Mouse (Mus musculus): ENCODE measurements around the gene Plgrkt. TPM values are rescaled to one million over a fixed set of nuclear protein-coding genes. Genes with fewer than 3 reads are reported as not detected.

Gene Plgrkt
- polyA plus RNA-seq, 1 experiment from 2014 or later: 147 TPM

DNA sequence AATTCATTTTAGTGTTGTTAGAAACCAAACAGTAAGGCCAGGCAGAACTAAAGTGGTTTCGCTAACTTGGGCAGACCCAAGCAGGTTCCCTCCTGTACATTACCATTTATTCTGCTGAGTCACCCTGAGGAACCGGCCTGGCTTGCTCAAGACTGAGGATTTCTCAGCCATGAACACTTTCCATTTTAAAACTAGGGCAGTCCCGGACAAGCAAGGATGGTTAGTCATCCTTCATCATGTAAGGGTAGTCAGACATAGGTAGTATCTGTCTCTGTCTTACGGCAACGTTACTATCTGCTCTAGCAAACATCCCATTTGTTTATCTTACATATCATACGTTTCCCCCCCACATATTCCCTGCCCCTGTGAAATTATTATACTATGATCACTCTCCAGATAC lies 17.8 kb upstream of the Plgrkt start:
- Histone ChIP-seq H3K4me3 (ENCODE audit: low read depth, low read length) (no peak overlapping the region), H3K4me1 (replicated peaks; ENCODE audit: control insufficient read depth, insufficient read depth, low read length) (no peaks in the 10 kb centered on the region), H3K27ac (ENCODE audit: low read depth, low read length) (no peak overlapping the region), H3K36me3 (ENCODE audit: control insufficient read depth, insufficient read depth) (no peaks in the 10 kb centered on the region), H3K9me3 (ENCODE audit: control insufficient read depth) (no peaks in the 10 kb centered on the region), H3K27me3 (replicated peaks; ENCODE audit: control insufficient read depth, insufficient read depth, low read length) (no peaks in the 10 kb centered on the region), H3K9ac (ENCODE audit: low read depth, low read length) (no peak overlapping the region), H3K4me2 (replicated peaks; ENCODE audit: low read depth) (no peak overlapping the region)
- 66% methylated on average over 6 of the region's 6 CpGs for WGBS
- no peak for TF ChIP-seq CTCF (IDR thresholded peaks at IDR 0.05; ENCODE audit: low read depth)
- ATAC-seq: no peak

DNA sequence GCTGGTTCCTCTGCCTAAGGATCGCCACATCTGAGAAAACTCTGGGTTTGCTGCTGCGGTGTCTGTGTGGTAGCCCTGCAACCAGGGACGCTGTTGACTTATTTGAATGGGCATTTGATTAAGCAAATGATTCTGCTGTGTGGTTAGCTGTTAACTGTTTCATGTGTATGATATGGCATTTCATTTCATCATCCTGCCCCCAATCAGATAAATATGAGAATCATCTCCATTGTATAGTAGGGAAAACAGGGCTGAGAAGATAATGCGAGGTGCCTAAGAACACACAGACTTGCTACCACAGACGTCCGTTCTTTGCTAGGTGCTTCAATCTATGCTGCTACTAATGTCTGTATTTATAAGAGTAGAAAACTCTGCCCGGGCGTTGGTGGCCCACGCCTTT lies 17.2 kb upstream of the Plgrkt start:
- Histone ChIP-seq H3K9me3 (ENCODE audit: control insufficient read depth) (no peaks in the 10 kb centered on the region), H3K4me1 (replicated peaks; ENCODE audit: control insufficient read depth, insufficient read depth, low read length) (no peaks in the 10 kb centered on the region), H3K4me3 (ENCODE audit: low read depth, low read length) (no peak overlapping the region), H3K27me3 (replicated peaks; ENCODE audit: control insufficient read depth, insufficient read depth, low read length) (no peaks in the 10 kb centered on the region), H3K4me2 (replicated peaks; ENCODE audit: low read depth) (no peak overlapping the region), H3K36me3 (ENCODE audit: control insufficient read depth, insufficient read depth) (no peaks in the 10 kb centered on the region), H3K27ac (ENCODE audit: low read depth, low read length) (no peak overlapping the region), H3K9ac (ENCODE audit: low read depth, low read length) (no peak overlapping the region)
- 85% methylated on average over 9 of the region's 9 CpGs for WGBS
- no peak for ATAC-seq
- TF ChIP-seq CTCF (IDR thresholded peaks at IDR 0.05; ENCODE audit: low read depth): no peak

DNA sequence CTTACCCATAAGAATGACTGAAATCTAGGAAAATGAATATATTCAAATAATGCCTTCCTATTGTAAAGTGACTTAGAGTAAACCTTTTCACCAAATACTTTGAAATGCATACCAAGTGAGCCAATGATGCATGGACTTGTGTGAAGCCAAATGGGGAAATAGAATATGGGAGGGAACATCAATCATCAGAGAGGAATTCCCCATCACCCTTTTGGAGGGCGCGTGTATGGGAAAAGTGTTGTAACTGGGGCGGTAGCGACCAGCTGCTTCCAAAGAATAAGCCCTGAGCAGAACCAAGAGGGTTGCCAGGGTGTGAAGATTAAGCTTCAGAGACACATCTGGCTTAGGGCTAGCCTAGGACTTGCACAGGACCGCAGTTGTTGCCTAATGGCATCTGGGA lies 16.2 kb upstream of the Plgrkt start:
- Histone ChIP-seq H3K9ac (ENCODE audit: low read depth, low read length) (no peak overlapping the region), H3K4me1 (replicated peaks; ENCODE audit: control insufficient read depth, insufficient read depth, low read length) (no peaks in the 10 kb centered on the region), H3K27me3 (replicated peaks; ENCODE audit: control insufficient read depth, insufficient read depth, low read length) (no peaks in the 10 kb centered on the region), H3K27ac (ENCODE audit: low read depth, low read length) (no peak overlapping the region), H3K9me3 (ENCODE audit: control insufficient read depth) (no peaks in the 10 kb centered on the region), H3K4me2 (replicated peaks; ENCODE audit: low read depth) (no peak overlapping the region), H3K4me3 (ENCODE audit: low read depth, low read length) (no peak overlapping the region), H3K36me3 (ENCODE audit: control insufficient read depth, insufficient read depth) (no peaks in the 10 kb centered on the region)
- ATAC-seq: no peak
- TF ChIP-seq CTCF (IDR thresholded peaks at IDR 0.05; ENCODE audit: low read depth): no peak
- WGBS: 90% methylated on average over 5 of the region's 5 CpGs

DNA sequence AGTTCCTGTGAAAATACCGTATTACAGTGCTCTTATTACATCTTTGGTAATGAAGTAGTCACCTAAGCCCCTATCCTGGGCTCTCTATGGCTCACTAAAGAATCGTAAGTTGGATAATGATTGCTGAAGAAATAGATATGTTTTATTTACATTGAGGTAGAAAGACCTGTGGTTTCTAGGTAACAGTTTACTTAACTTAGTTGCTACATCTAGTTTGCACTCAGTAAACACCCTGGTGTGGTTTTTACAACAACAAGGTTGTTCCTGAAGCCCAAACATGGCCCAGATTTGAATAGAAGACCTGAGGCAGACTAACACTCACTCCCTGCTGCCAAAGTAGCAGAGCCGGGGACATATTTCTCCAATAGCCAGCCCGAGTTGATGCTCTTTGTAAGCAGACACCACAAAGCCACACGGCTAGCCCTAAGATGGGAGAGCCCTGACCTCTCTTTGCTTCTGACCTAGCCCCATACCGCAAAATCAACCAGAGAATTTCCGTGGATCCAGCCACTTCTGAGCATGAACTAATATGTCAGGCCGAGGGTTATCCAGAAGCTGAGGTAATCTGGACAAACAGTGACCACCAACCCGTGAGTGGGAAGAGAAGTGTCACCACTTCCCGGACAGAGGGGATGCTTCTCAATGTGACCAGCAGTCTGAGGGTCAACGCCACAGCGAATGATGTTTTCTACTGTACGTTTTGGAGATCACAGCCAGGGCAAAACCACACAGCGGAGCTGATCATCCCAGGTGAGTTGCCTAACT lies 12.8 kb upstream of the Plgrkt start:
- H3K27ac ChIP-seq (ENCODE audit: low read depth, low read length): no peak overlapping the region
- no peaks in the 10 kb centered on the region for H3K27me3 ChIP-seq (replicated peaks; ENCODE audit: control insufficient read depth, insufficient read depth, low read length)
- ATAC-seq: no peak
- no peaks in the 10 kb centered on the region for H3K4me1 ChIP-seq (replicated peaks; ENCODE audit: control insufficient read depth, insufficient read depth, low read length)
- no peaks in the 10 kb centered on the region for H3K9me3 ChIP-seq (ENCODE audit: control insufficient read depth)
- 75% methylated on average over 14 of the region's 14 CpGs for WGBS
- H3K4me2 ChIP-seq (replicated peaks; ENCODE audit: low read depth): no peak overlapping the region
- H3K9ac ChIP-seq (ENCODE audit: low read depth, low read length): no peak overlapping the region
- no peak overlapping the region for H3K4me3 ChIP-seq (ENCODE audit: low read depth, low read length)
- TF ChIP-seq CTCF (IDR thresholded peaks at IDR 0.05; ENCODE audit: low read depth): no peak
- 0 out of 2 replicates have a peak, but pooled peaks cover under 1% of the 10 kb centered on the region for H3K36me3 ChIP-seq (ENCODE audit: control insufficient read depth, insufficient read depth)

DNA sequence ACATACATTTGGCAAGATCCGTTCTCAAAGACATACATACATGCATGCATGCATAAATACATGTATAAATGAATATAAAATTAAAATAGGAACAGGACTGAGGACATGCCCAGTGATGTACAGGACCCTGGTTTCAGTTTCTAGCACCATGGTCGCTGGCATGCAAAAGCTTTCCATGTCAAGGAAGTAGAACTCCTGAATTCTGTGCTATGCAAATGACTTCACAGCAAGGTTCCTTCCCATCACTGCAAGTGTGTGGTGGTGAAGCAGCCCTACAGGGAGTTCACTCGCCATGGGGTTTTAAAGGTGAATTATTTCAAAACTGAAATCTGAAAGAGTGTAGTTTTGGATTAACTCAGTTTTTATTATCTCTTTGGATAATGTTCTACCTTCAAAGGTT lies 9.2 kb upstream of the Plgrkt start:
- Histone ChIP-seq H3K27ac (ENCODE audit: low read depth, low read length) (no peak overlapping the region), H3K9ac (ENCODE audit: low read depth, low read length) (no peak overlapping the region), H3K9me3 (ENCODE audit: control insufficient read depth) (no peaks in the 10 kb centered on the region), H3K4me2 (replicated peaks; ENCODE audit: low read depth) (no peak overlapping the region), H3K36me3 (ENCODE audit: control insufficient read depth, insufficient read depth) (0 out of 2 replicates have a peak, but pooled peaks cover 3% of the 10 kb centered on the region), H3K27me3 (replicated peaks; ENCODE audit: control insufficient read depth, insufficient read depth, low read length) (no peaks in the 10 kb centered on the region), H3K4me3 (ENCODE audit: low read depth, low read length) (no peak overlapping the region), H3K4me1 (replicated peaks; ENCODE audit: control insufficient read depth, insufficient read depth, low read length) (peaks cover 5% of the 10 kb centered on the region; the same call in 1 of the 2 replicates)
- WGBS: 79% methylated on average over 3 of the region's 3 CpGs
- no peak for TF ChIP-seq CTCF (IDR thresholded peaks at IDR 0.05; ENCODE audit: low read depth)
- no peak for ATAC-seq

DNA sequence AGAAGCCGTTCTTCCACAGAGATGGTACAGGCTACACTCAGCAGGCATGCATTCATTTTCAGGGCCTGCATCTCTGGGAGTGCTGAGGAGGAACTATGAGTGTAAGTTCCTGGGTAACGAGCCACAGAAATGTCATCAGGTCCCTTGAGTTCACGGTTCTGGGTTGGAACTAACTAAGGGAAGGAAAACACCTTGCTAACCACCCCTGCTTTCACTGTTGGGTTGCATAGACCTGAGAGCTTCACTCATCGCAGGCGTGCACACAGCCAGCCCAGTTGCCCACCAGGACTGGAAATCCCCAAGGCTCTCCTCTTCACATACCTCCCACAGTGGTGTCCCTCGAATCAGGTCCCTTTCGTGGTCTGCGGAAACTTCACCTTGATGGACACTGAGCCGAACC lies 7.8 kb upstream of the Plgrkt start:
- WGBS: 94% methylated on average over 9 of the region's 9 CpGs
- Histone ChIP-seq H3K9me3 (ENCODE audit: control insufficient read depth) (no peaks in the 10 kb centered on the region), H3K4me2 (replicated peaks; ENCODE audit: low read depth) (no peak overlapping the region), H3K4me3 (ENCODE audit: low read depth, low read length) (no peak overlapping the region), H3K27me3 (replicated peaks; ENCODE audit: control insufficient read depth, insufficient read depth, low read length) (no peaks in the 10 kb centered on the region), H3K9ac (ENCODE audit: low read depth, low read length) (no peak overlapping the region), H3K27ac (ENCODE audit: low read depth, low read length) (no peak overlapping the region), H3K36me3 (ENCODE audit: control insufficient read depth, insufficient read depth) (0 out of 2 replicates have a peak, but pooled peaks cover 3% of the 10 kb centered on the region), H3K4me1 (replicated peaks; ENCODE audit: control insufficient read depth, insufficient read depth, low read length) (peaks cover 5% of the 10 kb centered on the region; the same call in 1 of the 2 replicates)
- no peak for ATAC-seq
- no peak for TF ChIP-seq CTCF (IDR thresholded peaks at IDR 0.05; ENCODE audit: low read depth)
